ENCODE assay signal across 9 mouse cellular contexts in the genomic region with DNA sequence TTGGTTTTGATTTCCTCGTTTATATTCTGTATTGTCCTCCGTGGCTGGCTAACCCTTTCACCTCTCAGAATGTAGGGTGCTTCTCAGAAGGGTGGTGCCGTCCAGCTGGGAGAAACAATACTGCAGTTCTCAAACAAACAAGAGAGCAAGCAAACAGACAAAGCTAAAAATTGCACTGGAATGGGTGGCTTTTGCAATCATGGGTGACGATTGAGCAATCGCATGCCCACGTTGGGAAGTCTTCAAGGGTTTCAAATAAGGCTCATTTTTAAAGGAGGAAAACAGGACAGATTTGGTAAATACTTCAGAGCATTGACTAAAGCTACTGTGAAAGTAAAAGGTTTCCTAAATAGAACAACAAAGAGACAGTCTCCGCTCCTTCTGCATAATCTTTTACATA. TPM values are rescaled to one million over a fixed set of nuclear protein-coding genes. Genes with fewer than 3 reads are reported as not detected.
DNase-seq lines count a peak whose midpoint lies in the region; ATAC-seq lines count a peak whose summit lies in the region.
"Had no signal": no experiment of that assay in that cellular context is flagged by ENCODE, and none has a peak within 500 bp of the region (broad histone marks: within the 10 kb centered on the region; RNA-seq: fewer than 3 reads in every experiment).

No protein-coding gene starts in this region.

- H3K9ac ChIP-seq in heart, embryonic 14.5 days (ENCODE audit: low read length), result no peak overlapping the region
- no peak overlapping the region for H3K9ac ChIP-seq in embryonic facial prominence, embryonic 14.5 days (ENCODE audit: low read depth, low read length)
- H3K9ac ChIP-seq: liver, embryonic 14.5 days had no signal

- no peak for DNase-seq in heart, postnatal 4 days
- peak; percentile 39 for DNase-seq in NIH3T3 (ENCODE audit: low read depth)
- DNase-seq in embryonic facial prominence, embryonic 14.5 days (ENCODE audit: low spot score), result no peak
- peak; percentile 49 for DNase-seq in lung, postnatal 25 days (ENCODE audit: low spot score)
- no peak for DNase-seq in B cell, adult 2 months
- DNase-seq in cerebellum, adult 18-20 months, result no peak

- H3K4me1 ChIP-seq in heart, embryonic 14.5 days (ENCODE audit: control insufficient read depth in 2 of 2, insufficient read depth in 2 of 2, low read length in 2 of 2), result peaks cover 0 to 2% of the 10 kb centered on the region in 2 experiments; a peak in 1 of 4 replicates
- peaks cover 7% of the 10 kb centered on the region; the same call in 1 of the 2 replicates for H3K4me1 ChIP-seq in embryonic facial prominence, embryonic 14.5 days (ENCODE audit: control insufficient read depth, insufficient read depth, low read length)

- no peaks in the 10 kb centered on the region for H3K27me3 ChIP-seq in heart, embryonic 14.5 days (ENCODE audit: control insufficient read depth, insufficient read depth, low read length)
- no peaks in the 10 kb centered on the region for H3K27me3 ChIP-seq in embryonic facial prominence, embryonic 14.5 days (replicated peaks; ENCODE audit: control insufficient read depth, insufficient read depth, low read length)
- H3K27me3 ChIP-seq: Patski had no signal

- H3K4me3 ChIP-seq in heart, embryonic 14.5 days (ENCODE audit: control insufficient read depth in 1 of 2, insufficient read depth in 1 of 2, low read depth in 1 of 2, low read length in 2 of 2), result no peak overlapping the region
- H3K4me3 ChIP-seq in embryonic facial prominence, embryonic 14.5 days (ENCODE audit: low read depth, low read length), result no peak overlapping the region

- ATAC-seq in heart, embryonic 14.5 days (ENCODE audit: insufficient number of reproducible peaks, insufficient read depth, low FRiP score, low read depth), result no peak
- ATAC-seq in embryonic facial prominence, embryonic 14.5 days (ENCODE audit: low read depth), result no peak
- ATAC-seq: Patski had no signal

- 48% methylated on average over 7 of the region's 7 CpGs for WGBS in heart, embryonic 14.5 days
- 42% methylated on average over 7 of the region's 7 CpGs for WGBS in embryonic facial prominence, embryonic 14.5 days

- no peak overlapping the region for H3K27ac ChIP-seq in heart, embryonic 14.5 days (replicated peaks in 1 of 2; ENCODE audit: control insufficient read depth in 1 of 2, insufficient read depth in 1 of 2, low read depth in 2 of 2, low read length in 2 of 2)
- H3K27ac ChIP-seq in embryonic facial prominence, embryonic 14.5 days (replicated peaks; ENCODE audit: low read depth, low read length), result no peak overlapping the region
- H3K27ac ChIP-seq: liver, embryonic 14.5 days had no signal

- H3K36me3 ChIP-seq in heart, embryonic 14.5 days (ENCODE audit: control insufficient read depth, insufficient read depth, low read length), result no peaks in the 10 kb centered on the region
- H3K36me3 ChIP-seq in embryonic facial prominence, embryonic 14.5 days (ENCODE audit: control insufficient read depth, insufficient read depth, low read length), result no peaks in the 10 kb centered on the region

- H3K9me3 ChIP-seq in heart, embryonic 14.5 days (ENCODE audit: control insufficient read depth, low read length), result no peaks in the 10 kb centered on the region
- H3K9me3 ChIP-seq in embryonic facial prominence, embryonic 14.5 days (ENCODE audit: control insufficient read depth, low read length), result no peaks in the 10 kb centered on the region

- H3K4me2 ChIP-seq in heart, embryonic 14.5 days (ENCODE audit: low read length), result peak overlapping the region; percentile 36
- 0 out of 2 replicates have a peak overlapping the region, but pooled peaks have one; percentile 10 for H3K4me2 ChIP-seq in embryonic facial prominence, embryonic 14.5 days (ENCODE audit: low read depth, low read length)

RNA-seq across cellular contexts. Expression of gene Dkk2, which starts 18.4 kb away (rescaled TPM):
- 0.94 and 1.2 TPM in 2 replicates for polyA plus RNA-seq in heart, embryonic 14.5 days (2014; fragmentation: Nextera tagmentation; extraction: Ambion mirVana)
- under 1 TPM; 0.45 to 0.81 TPM for total RNA-seq in heart, postnatal 4 days (2021)
- polyA plus RNA-seq in embryonic facial prominence, embryonic 14.5 days (2014; fragmentation: Nextera tagmentation; extraction: Ambion mirVana), result 25.0 and 33.6 TPM in 2 replicates

Comparison
In these comparisons a context has a peak if more than half of its experiments do, and no peak if none do; other contexts are left out.
1. DNase-seq: peak in NIH3T3 (single experiment) and lung, postnatal 25 days (single experiment); none in heart, postnatal 4 days (single experiment), embryonic facial prominence, embryonic 14.5 days (single experiment), B cell, adult 2 months (0 of 2) and cerebellum, adult 18-20 months (0 of 2).
2. RNA of gene Dkk2, which starts 18.4 kb away (polyA plus RNA-seq): 25.0 to 33.6 TPM in embryonic facial prominence, embryonic 14.5 days; 0.94 to 1.2 TPM in heart, embryonic 14.5 days; every median in the first group is over 10 times any median in the second.